Mouse (Mus musculus): ENCODE results near the gene Mrps7. TPM values are rescaled to one million over a fixed set of nuclear protein-coding genes. Genes with fewer than 3 reads are reported as not detected.

Mrps7 gene
- polyA plus RNA-seq, 1 experiment from 2014 or later = 80.1 TPM

- H3K4me3 ChIP-seq = no peak overlapping the region
- no peaks in the 10 kb centered on the region for H3K27me3 ChIP-seq
- H3K4me2 ChIP-seq = no peak overlapping the region
- H3K27ac ChIP-seq = no peak overlapping the region
- H3K36me3 ChIP-seq = peaks cover 31% of the 10 kb centered on the region
- ATAC-seq (replicated peaks; ENCODE audit: insufficient number of reproducible peaks, insufficient read depth, low FRiP score, low read depth) = no peak
- peaks cover 30% of the 10 kb centered on the region for H3K4me1 ChIP-seq (replicated peaks)
- H3K9me3 ChIP-seq (replicated peaks) = no peaks in the 10 kb centered on the region
- WGBS = 58% methylated on average over 3 of the region's 3 CpGs
- H3K9ac ChIP-seq = no peak overlapping the region; the same call in 1 of the 2 replicates
These were observed 5.9 kb downstream of the Mrps7 start for GRCm38 (mm10) chr11:115609576-115609975.

GRCm38 (mm10) chr11:115611173-115611572 is 7.4 kb downstream of the Mrps7 start:
- no peak for ATAC-seq (replicated peaks; ENCODE audit: insufficient number of reproducible peaks, insufficient read depth, low FRiP score, low read depth)
- H3K4me3 ChIP-seq = no peak overlapping the region
- H3K27me3 ChIP-seq = no peaks in the 10 kb centered on the region
- H3K4me1 ChIP-seq (replicated peaks) = peaks cover 32% of the 10 kb centered on the region
- no peak overlapping the region for H3K4me2 ChIP-seq
- no peaks in the 10 kb centered on the region for H3K9me3 ChIP-seq (replicated peaks)
- WGBS = 78% methylated on average over 6 of the region's 6 CpGs
- H3K36me3 ChIP-seq = peaks cover 23% of the 10 kb centered on the region
- H3K9ac ChIP-seq = no peak overlapping the region
- H3K27ac ChIP-seq = no peak overlapping the region

GRCm38 (mm10) chr11:115612059-115612409 is 8.3 kb downstream of the Mrps7 start:
- ATAC-seq (replicated peaks; ENCODE audit: insufficient number of reproducible peaks, insufficient read depth, low FRiP score, low read depth) = peak; percentile 27; the same call in 1 of the 2 replicates
- Histone ChIP-seq H3K4me1 (replicated peaks) (peaks cover 34% of the 10 kb centered on the region), H3K9me3 (replicated peaks) (no peaks in the 10 kb centered on the region), H3K27me3 (no peaks in the 10 kb centered on the region), H3K27ac (peak overlapping the region; percentile 98), H3K4me2 (peak overlapping the region; percentile 93), H3K4me3 (peak overlapping the region; percentile 85), H3K9ac (peak overlapping the region; percentile 83), H3K36me3 (peaks cover 17% of the 10 kb centered on the region)
- WGBS = under 1% methylated on average over 13 of the region's 13 CpGs

GRCm38 (mm10) chr11:115612410-115613137 is 8.8 kb downstream of the Mrps7 start, which contains the start of gene Mif4gd:
TSS of gene Mif4gd (minus strand) at chr11:115612969.
- Histone ChIP-seq H3K27me3 (no peaks in the 10 kb centered on the region), H3K4me1 (replicated peaks) (peaks cover 37% of the 10 kb centered on the region), H3K36me3 (peaks cover 12% of the 10 kb centered on the region; the same call in 1 of the 2 replicates), H3K27ac (peak within 1 kb of the TSS; percentile 98), H3K4me2 (peak within 1 kb of the TSS; percentile 93), H3K9me3 (replicated peaks) (no peaks in the 10 kb centered on the region), H3K4me3 (peak within 1 kb of the TSS; percentile 85), H3K9ac (peak within 1 kb of the TSS; percentile 83)
- ATAC-seq (replicated peaks; ENCODE audit: insufficient number of reproducible peaks, insufficient read depth, low FRiP score, low read depth) = peak; percentile 84
- WGBS = under 1% methylated on average over 54 of the region's 80 CpGs

GRCm38 (mm10) chr11:115613138-115613945 is 9.6 kb downstream of the Mrps7 start:
- H3K4me3 ChIP-seq = peak overlapping the region; percentile 85
- H3K27ac ChIP-seq = peak overlapping the region; percentile 98
- H3K9ac ChIP-seq = peak overlapping the region; percentile 83
- peaks cover 37% of the 10 kb centered on the region for H3K4me1 ChIP-seq (replicated peaks)
- 0% methylated on average over 16 of the region's 16 CpGs for WGBS
- 0 out of 2 replicates have a peak, but pooled peaks have one; percentile 1 for ATAC-seq (replicated peaks; ENCODE audit: insufficient number of reproducible peaks, insufficient read depth, low FRiP score, low read depth)
- H3K36me3 ChIP-seq = peaks cover 7% of the 10 kb centered on the region; the same call in 1 of the 2 replicates
- peak overlapping the region; percentile 93 for H3K4me2 ChIP-seq
- no peaks in the 10 kb centered on the region for H3K9me3 ChIP-seq (replicated peaks)
- no peaks in the 10 kb centered on the region for H3K27me3 ChIP-seq

GRCm38 (mm10) chr11:115614346-115615107 is 10.8 kb downstream of the Mrps7 start:
- H3K9ac ChIP-seq = no peak overlapping the region
- H3K4me3 ChIP-seq = no peak overlapping the region
- peak overlapping the region; percentile 51 for H3K27ac ChIP-seq
- no peaks in the 10 kb centered on the region for H3K9me3 ChIP-seq (replicated peaks)
- no peak for ATAC-seq (replicated peaks; ENCODE audit: insufficient number of reproducible peaks, insufficient read depth, low FRiP score, low read depth)
- peaks cover 37% of the 10 kb centered on the region for H3K4me1 ChIP-seq (replicated peaks)
- 74% methylated on average over 10 of the region's 10 CpGs for WGBS
- no peaks in the 10 kb centered on the region for H3K27me3 ChIP-seq
- peaks cover 6% of the 10 kb centered on the region; the same call in 1 of the 2 replicates for H3K36me3 ChIP-seq
- no peak overlapping the region for H3K4me2 ChIP-seq

GRCm38 (mm10) chr11:115615108-115615825 is 11.5 kb downstream of the Mrps7 start:
- H3K4me1 ChIP-seq (replicated peaks) = peaks cover 37% of the 10 kb centered on the region
- peak overlapping the region; percentile 51 for H3K27ac ChIP-seq
- H3K4me2 ChIP-seq = no peak overlapping the region
- H3K4me3 ChIP-seq = no peak overlapping the region
- H3K36me3 ChIP-seq = peaks cover 13% of the 10 kb centered on the region
- no peak for ATAC-seq (replicated peaks; ENCODE audit: insufficient number of reproducible peaks, insufficient read depth, low FRiP score, low read depth)
- H3K9me3 ChIP-seq (replicated peaks) = no peaks in the 10 kb centered on the region
- H3K27me3 ChIP-seq = no peaks in the 10 kb centered on the region
- 68% methylated on average over 15 of the region's 15 CpGs for WGBS
- no peak overlapping the region for H3K9ac ChIP-seq

- H3K27ac ChIP-seq = peak overlapping the region; percentile 51
- H3K27me3 ChIP-seq = no peaks in the 10 kb centered on the region
- peaks cover 37% of the 10 kb centered on the region for H3K4me1 ChIP-seq (replicated peaks)
- no peak overlapping the region for H3K4me3 ChIP-seq
- H3K9me3 ChIP-seq (replicated peaks) = no peaks in the 10 kb centered on the region
- no peak overlapping the region for H3K4me2 ChIP-seq
- WGBS = 76% methylated on average over 6 of the region's 6 CpGs
- H3K9ac ChIP-seq = no peak overlapping the region
- ATAC-seq (replicated peaks; ENCODE audit: insufficient number of reproducible peaks, insufficient read depth, low FRiP score, low read depth) = no peak
- H3K36me3 ChIP-seq = peaks cover 19% of the 10 kb centered on the region
These were observed 12.2 kb downstream of the Mrps7 start for GRCm38 (mm10) chr11:115615875-115616274.

- Histone ChIP-seq H3K36me3 (peaks cover 24% of the 10 kb centered on the region), H3K27me3 (no peaks in the 10 kb centered on the region), H3K4me3 (no peak overlapping the region), H3K9ac (no peak overlapping the region), H3K4me1 (replicated peaks) (peaks cover 37% of the 10 kb centered on the region), H3K9me3 (replicated peaks) (no peaks in the 10 kb centered on the region), H3K4me2 (no peak overlapping the region), H3K27ac (no peak overlapping the region)
- ATAC-seq (replicated peaks; ENCODE audit: insufficient number of reproducible peaks, insufficient read depth, low FRiP score, low read depth) = no peak
- 85% methylated on average over 7 of the region's 7 CpGs for WGBS
These were observed 12.6 kb downstream of the Mrps7 start for GRCm38 (mm10) chr11:115616371-115616770.

GRCm38 (mm10) chr11:115616893-115617292 is 13.2 kb downstream of the Mrps7 start:
- 68% methylated on average over 6 of the region's 6 CpGs for WGBS
- Histone ChIP-seq H3K4me2 (no peak overlapping the region), H3K9ac (no peak overlapping the region), H3K9me3 (replicated peaks) (no peaks in the 10 kb centered on the region), H3K4me1 (replicated peaks) (peaks cover 34% of the 10 kb centered on the region), H3K27ac (no peak overlapping the region), H3K36me3 (peaks cover 26% of the 10 kb centered on the region), H3K27me3 (no peaks in the 10 kb centered on the region), H3K4me3 (no peak overlapping the region)
- ATAC-seq (replicated peaks; ENCODE audit: insufficient number of reproducible peaks, insufficient read depth, low FRiP score, low read depth) = no peak
